Mouse (Mus musculus): Measurements from ENCODE around the gene Ube2q1.

- TF ChIP-seq CTCF (IDR thresholded peaks at IDR 0.05; ENCODE audit: extremely low read depth, insufficient read depth, low read length) (no peak), POLR2A (IDR thresholded peaks at IDR 0.05; ENCODE audit: extremely low read depth, insufficient read depth, low read length) (no peak)
These were observed 18.1 kb upstream of the Ube2q1 start for GRCm38 (mm10) chr3:89755283-89755682.

All from cortical plate, adult 2 months (tissue).